Mouse (Mus musculus): ENCODE measurements at regions not wholly inside any gene's neighbourhood (a gene's known extent, or its start where the extent isn't known, plus 50 kb on each side); places are given as distances from the start of the nearest gene placed in this dataset.

DNA sequence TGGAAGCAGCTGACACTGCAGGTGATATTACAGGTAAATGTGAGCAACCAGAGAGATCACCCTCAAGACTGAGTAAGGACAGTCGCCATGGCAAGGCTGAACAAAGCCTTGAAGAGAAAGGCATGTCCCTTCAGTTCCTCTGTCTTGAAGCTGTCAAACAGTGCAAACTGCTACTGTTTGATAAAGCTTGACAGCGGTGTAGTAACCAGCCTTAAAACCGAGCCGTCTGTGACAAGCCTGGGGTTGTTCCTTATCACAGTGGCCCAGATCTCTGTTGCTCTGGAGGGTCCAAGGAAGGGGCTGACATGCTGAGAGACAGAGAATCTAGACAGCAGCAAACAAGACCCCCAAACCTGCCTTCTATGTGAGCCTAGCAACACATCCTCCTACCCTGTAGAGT is 188.1 kb upstream of the Jmjd1c start:
- DNase-seq (ENCODE audit: low spot score in 2 of 2): no peak

DNA sequence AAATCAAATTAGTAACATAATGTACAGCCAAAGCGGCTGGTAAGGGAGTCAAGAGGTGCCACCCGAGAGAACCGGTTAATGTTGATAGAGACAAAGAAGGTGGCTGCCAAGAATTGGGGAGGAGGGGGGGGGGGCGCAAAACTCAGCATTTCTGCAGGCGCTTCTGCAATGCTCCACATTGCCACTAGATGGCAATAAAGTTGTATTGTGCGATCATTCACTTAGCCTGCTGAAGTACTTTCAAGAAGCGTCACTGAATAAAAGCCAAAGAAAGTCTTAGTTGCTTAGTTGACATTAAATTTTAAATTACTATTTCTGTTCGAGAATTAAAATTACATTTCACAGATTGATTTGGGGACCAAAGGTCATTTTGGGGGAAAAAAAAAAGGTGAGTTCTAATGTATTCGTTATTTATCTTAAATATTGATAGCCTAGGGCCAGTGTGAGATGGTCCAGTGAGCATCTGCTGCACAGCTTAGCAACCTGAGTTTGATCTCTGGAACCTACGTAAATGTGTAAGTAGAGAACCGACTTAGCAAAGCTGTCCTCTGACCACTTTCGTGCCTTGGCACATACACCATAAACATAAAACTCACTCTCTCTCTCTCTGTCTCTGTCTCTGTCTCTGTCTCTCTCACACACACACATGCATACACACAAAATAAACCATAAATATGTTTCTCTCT is 186.6 kb upstream of the Jmjd1c start:
- DNase-seq (ENCODE audit: low spot score in 2 of 2): peak in 1 of 2 experiments; percentile 70

DNA sequence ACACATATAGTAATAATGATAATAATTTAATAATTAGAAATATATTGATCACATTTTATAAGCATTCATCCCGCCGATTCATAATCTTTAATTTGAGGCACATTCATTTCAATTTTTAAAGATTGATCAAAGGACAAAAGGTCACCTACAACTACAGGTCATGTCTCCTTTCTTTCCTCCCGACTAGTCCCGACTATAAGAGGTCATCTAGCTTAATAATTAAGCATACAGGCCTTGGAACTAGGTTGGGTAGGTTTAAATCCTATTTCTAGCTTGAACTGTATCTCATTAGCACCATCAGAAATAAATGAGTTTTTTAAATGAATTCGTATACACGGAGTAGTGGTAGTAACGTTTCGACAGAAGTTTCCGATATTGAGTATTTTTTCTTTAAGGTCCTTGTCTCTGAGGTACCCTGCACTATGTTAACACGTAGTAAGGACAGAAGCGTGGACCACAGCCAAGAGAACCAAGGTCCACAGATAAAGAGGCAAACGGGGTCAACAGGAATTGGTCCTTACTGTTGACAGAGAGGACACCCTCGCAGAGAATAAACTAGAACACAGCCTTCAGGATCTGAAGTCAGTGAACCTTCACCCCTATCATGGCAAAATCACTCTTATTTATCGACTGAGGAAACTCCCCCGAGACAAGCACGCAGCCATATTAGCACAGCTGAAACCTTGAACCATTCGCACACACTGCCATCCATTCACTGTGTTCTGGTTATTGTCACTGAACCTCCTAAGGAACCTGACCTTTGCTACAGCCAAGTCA is 185.8 kb upstream of the Jmjd1c start:
- DNase-seq (ENCODE audit: low spot score in 2 of 2): no peak

DNA sequence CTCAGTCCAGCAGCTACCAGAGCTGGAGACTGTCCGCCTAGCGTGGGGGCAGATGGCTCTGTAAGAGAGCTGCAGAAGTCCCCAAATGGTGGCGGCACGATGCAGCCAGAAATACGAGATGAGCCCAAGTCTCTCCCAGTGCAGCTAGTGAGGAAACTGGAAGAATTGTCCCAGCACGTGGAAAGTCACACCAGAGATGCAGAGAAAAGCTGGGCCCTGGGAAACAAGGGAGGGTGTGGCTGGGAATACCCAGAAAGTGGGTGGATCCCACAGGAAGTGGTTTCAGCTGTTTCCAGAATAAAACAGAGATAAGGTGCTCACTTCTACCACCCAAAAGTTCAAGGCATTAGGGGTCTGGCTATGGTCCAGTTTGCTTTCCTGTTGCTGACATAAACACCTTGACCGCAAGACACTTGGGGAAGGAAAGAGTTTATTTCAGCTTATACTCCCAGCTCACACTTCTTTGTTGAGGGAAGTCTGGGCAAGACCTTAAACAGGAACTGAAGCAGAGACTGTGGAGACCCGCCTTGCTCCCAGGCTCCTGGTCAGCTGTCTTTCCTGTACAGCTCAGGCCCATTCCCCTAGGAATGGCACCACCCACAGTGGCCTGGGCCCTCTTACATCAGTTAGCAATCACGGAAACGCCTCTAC is 184.5 kb upstream of the Jmjd1c start:
- DNase-seq (ENCODE audit: low spot score in 2 of 2): no peak

DNA sequence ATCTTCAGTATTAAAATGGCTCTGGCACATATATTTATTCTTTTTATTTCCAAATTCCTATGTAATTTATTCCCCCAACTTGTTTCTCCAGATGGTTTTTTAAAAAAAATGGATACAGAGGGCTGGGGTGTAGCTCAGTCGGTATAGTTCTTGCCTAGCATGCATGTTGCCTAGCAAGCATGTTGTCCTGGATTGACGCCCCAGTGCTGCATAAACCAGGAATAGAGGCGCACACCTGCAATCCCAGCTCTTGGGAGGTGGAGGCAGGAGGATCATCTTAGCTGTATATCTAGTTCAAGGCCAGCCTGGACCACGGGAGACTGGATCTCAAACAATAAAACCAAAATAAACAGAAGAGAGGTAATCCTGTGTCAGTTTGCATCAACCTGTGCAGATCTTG is 183.5 kb upstream of the Jmjd1c start:
- DNase-seq (ENCODE audit: low spot score in 2 of 2): no peak

DNA sequence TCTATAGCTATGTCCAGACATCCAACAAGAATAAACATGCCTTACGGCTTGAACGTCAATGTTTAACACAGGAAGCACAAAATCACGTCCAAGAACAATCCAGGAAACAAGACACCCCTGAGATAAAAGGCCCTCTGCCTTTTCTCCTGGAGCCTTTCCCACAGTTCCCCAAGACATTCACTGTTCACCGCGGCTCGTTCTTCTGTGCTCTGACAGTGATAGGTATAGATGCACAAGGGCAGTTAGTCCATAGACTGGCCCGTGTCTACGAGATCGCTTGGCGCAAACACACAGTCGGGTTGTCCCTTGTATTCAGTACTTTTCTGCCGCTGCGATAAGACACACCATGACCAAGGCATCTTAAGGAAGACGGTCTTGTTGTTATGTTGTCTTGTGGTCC is 182.7 kb upstream of the Jmjd1c start:
- no peak for DNase-seq (ENCODE audit: low spot score in 2 of 2)

DNA sequence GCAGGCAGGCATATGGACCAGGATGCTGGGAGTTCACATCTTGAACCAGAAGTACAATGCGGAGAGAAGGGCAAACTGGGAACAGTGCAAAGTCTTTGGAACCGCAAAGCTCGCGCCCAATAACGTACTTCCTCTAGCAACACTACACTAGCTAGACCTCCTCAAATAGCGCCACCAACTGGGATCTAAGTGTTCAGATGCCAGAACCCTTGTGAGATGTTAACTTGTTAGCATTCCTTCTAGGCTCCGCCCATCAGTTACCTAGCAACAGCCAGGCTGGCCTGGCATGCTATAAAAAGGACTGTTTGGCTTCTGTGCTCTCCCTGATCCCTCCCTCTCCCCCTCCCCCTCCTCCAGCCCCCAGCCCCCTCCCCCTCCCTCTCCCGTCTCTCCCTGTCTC is 182.3 kb upstream of the Jmjd1c start:
- DNase-seq (ENCODE audit: low spot score in 2 of 2): peak in 1 of 2 experiments; percentile 65

DNA sequence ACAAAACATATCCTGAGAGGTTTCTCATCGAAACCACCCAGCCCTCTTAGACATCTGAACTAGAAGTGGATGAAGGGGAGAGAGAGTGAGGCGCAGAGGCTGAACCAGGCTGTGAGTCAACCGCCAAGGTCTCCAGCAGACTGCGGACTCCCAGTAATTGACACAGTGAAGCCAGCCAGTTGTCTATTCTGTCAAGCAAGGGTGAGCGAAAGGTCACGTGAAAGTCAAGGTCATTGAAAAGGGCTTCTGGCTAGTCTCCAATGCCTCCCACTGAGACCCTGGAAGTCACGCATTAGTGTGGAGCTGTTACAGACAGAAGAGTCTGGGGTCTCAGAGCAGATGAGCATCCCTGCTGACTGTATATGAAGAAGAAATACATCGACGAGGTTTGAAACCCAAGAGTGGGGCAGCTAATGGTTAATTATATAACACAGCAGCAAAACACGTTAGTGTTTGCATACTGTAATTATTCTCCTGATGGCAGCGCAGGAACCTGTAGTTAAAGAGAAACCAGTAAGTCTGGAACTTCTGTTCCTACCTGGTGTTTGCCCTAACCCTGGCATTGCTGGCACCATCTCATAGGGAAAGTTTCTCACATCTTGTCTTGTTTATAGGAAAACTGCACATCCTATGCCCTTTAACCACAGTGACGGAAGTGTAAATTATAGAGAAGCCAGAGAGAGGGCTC is 181.5 kb upstream of the Jmjd1c start:
- no peak for DNase-seq (ENCODE audit: low spot score in 2 of 2)

DNA sequence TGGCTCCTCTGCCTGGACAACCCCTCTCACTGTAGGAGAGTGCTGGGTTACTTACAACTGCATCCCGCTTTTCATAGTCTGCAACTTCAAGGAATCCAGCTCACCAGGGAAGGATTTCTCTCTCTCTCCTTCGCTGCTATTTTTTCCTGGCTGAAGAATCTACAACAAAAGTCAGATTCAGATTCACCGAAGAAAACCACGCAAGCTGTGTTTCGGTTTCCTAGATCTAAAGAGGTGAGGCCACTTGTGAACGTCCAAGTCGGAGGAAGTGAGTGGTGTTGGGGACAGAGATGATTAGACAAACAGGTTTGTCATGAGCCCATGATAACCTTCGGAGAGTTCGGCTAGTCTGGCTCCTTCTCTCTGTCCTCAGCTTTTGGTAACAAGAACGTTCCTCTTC is 180.1 kb upstream of the Jmjd1c start:
- no peak for DNase-seq (ENCODE audit: low spot score in 2 of 2)

DNA sequence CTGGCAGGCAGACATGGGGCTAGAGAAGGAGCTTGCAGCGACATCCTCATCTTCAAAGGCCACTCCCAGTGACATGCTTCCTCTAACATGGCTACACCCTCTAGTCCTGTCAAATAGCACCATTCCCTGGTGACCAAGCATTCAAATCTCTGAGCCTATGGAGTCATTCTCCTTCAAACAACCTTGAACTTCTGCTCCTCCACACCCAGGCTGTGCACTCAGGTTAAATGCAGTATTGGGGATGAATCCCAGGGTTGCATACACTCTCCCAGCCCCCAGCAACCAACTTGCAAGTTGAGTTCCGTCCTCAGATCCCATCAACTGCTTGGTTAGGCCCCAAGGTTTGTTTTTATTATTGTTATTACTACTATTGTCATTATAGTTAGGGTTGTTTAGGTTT is 178.2 kb upstream of the Jmjd1c start:
- no peak for DNase-seq (ENCODE audit: low spot score in 2 of 2)

DNA sequence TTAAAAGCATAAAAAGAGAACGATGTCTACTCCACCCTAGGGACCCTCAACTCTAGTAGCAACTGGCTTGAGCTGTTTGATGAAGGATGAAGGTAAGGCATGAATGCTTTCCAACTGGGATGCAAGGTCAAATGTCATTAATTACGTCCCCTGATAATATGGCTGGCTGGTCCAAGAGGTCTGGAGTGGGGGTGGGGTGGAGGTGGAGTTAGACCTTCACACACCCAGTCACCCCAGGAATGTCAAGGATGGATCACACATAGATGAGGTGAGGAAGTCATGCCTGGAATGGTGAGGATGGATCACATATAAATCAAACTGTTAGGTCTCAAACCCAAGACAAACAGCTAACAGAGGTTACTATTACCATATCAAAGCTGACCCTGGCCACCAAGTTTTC is 177.2 kb upstream of the Jmjd1c start:
- DNase-seq (ENCODE audit: low spot score in 2 of 2): no peak

DNA sequence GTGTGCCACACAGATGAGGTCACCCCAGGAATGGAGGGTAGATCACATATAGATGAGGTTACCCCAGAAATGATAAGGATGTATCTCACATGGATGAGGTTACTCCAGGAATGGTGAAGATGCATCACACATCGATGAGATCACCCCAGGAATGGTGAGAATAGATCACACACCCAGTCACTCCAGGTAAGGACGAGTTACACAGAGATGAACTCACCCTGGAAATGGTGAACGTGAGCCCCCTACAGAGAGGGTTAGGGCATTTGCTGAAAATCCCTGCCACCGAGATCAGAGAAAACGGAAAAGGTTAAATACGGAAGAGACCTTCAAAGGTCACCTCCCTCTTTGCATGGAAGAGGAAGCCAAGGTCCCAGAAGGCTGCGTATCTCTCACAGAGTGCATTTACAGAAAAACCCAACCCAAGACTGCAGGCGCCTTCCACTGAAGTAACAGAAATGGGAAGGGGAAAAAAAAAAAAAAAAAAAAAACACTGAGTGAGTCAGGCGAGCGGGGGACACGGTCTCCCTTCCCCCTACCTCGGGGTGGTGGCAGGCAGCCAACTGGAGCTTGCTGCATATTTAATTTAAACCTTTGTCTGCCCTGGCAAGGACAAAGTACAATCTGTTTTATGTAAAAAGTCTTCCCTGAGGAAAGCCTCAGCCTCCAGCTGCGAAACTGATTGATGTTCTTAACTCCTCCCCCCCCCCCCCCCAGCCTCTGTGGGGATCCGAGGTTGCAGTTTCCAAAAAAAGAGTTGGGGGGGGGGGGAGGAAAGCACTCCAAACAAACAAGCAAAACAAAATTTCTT is 175.8 kb upstream of the Jmjd1c start:
- DNase-seq (ENCODE audit: low spot score in 2 of 2): peak; percentile 79 to 91

DNA sequence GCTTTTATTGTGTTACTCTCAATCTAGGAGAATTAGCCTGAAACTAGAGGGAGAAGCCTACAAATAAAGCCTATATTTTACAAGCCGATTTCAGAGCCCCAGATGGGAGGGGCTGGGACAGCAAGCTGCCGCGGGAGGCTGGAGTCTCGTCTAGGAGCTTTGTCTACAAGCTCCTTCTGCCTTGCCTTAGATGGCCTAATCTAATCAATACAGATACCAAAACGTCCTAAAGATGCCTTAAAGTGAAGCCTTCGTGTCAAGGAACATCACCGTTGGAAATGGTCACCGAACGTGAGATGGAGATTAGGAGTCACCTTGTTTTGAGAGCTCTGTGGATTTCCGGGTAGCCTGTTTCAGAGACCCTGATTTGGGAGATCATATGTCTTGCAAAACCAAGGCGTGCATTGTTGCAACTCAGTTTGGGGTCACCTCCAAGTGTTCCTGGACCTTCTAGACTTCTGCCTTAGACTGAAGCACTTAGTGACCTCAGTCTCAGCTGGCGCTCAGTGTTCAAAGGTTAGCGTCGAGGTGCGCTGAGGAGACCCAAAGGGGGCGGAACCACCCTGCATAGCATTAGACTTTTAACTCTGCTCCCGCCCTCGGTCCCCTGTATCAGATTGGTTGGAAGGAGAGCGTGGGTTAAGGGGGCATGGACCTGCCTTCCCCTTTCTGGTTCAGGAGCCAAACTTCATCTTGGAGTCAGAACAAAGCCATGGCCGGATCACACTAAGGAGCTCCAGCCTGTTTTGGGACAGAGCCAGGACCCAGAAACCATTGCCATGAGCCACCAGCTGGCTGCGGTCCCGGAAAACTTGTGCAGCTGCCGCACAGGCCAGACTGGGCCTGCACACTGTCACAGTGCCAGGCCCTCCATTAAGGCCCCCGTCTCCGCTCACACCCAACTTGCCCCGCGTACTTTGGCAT is 174.9 kb upstream of the Jmjd1c start:
- peak; percentile 95 for DNase-seq (ENCODE audit: low spot score in 2 of 2)

DNA sequence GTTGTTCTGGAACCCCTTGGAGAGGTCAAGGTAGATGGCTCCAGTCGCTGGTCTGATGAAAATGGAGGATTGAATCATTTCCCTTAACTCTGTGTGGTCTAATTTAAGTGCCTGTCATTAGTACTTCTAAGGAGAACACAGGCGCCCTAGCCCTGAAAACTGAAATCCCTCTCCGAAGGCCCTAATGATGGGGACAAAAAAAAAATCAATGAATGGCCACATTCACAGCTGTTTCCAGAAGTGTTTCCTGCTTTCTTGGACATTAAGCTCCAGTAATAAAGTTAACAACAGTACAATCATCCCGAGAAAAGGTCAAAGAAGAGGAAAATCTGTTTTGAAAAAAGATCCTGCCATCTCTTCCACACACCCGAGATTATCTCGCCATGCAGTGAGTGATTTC is 174.1 kb upstream of the Jmjd1c start:
- DNase-seq (ENCODE audit: low spot score in 2 of 2): no peak

DNA sequence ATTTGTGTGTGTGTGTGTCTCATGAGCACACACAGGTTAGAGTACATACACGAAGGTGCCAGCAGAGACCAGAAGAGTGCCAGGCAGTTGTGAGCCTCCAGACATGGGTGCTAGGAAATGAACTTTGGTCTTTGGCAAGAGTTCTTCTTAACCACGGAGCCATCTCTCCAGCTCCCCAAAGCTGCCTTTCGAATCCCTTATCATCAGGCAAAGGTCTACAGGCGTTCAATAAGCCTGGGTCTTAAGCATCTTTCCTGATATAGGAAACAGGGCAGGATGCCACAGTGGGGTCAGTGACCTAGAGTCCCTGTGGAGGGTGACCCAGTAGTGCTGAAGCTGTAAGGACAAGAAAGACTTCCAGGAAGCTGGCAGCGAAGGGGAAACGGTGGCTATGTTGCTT is 173.6 kb upstream of the Jmjd1c start:
- no peak for DNase-seq (ENCODE audit: low spot score in 2 of 2)

DNA sequence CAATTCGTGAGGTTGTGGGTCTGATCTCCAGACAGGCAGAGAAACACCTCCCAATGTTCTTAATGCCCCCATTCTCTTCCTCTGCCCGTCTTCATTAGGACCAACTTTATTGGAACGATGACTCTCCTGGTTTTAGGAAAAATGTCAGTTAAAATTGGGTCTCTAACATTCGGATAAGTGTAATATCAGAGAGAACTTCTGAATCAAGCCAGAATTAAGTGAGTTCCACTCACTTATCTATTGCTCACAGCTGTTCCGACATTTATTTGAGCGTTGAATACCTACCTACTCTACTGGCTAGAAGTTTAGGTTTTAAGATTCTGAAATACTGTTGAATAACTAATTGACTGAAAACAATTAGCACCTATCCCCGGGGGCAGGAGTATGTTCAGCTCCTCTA is 172.0 kb upstream of the Jmjd1c start:
- DNase-seq (ENCODE audit: low spot score in 2 of 2): no peak

DNA sequence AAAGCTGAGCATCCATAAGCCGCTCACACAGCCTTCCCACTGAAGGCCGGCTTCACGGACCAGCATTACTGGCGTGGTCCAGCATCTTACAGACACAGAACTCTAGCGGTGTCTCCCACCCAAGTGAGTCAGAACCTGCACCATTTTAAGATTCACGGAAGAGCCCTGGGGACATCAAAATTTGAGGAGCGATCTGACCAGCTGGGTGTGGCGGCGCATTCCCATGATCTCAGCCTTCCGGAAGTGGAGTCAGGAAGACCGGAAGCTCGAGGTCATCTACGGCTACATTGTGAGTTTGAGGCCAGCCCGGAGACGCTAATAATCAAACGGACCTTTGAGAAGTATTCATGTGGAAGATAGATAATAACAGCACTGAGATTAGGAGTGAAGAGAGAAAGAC is 171.5 kb upstream of the Jmjd1c start:
- DNase-seq (ENCODE audit: low spot score in 2 of 2): no peak

DNA sequence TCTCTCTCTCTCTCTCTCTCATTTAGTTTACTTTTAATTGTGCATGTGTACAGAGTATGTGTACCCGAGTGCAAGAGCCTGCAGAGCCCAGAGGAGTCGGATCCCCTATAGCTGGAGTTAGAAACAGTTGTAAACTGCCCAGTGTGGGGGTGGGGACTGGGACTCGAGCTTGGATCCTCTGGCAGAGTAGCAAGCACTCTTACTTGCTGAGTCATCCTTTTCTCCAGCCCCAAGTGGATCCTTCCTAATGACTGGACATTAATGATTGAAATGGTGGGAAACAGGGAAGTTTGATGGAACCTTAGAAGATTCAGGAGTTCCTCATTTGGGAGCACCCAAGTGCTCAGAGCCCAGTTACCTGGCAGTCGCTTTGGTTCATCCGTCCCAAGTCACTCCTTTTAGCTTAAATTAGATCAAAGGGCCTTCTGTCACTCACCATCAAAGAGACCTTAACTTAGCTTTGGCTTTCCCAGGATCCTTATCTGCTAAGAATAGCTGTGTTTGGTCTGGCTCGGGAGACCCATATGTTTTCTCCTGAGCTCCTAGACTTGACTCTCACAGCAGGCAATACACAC is 170.3 kb upstream of the Jmjd1c start:
- DNase-seq (ENCODE audit: low spot score in 2 of 2): no peak

DNA sequence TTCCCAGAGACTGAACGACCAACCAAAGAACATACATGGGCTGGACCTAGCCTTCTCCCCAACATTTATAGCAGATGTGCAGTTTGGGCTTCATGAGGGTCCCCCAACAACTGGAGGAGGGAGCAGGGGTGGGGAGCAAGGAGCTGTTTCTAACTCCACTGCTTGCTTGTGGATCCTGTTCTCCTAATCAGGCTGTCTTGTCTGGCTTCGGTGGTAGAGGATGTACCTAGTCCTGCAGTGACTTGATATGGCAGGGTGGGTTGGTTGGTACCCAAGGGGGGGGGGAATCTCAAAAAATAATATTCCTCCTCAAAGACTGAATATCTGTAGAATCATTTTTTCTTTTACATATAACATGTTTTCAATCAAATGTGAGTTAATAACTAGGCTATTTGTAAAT is 168.3 kb upstream of the Jmjd1c start:
- no peak for DNase-seq (ENCODE audit: low spot score in 2 of 2)

Measured in layer of hippocampus, postnatal 14 days (tissue).